Mouse (Mus musculus): Measurements from ENCODE around the gene Ldhb.
A peak's percentile ranks its signal among the peaks of the same experiment; 100 is the strongest.
"Not testable (repeated sequence)": the region's sequence is repeated elsewhere in the genome, so short reads cannot be mapped to it uniquely, and the experiment has no call there.

Gene Ldhb

GRCm38 (mm10) chr6:142507785-142508162, at the start of gene Ldhb:
Gene Ldhb, minus strand, starts transcription at chr6:142507957.
- peak; percentile 82 to 88 for DNase-seq (ENCODE audit: low spot score in 2 of 2)

GRCm38 (mm10) chr6:142555988-142556387, 48.2 kb upstream of the Ldhb start:
- DNase-seq (ENCODE audit: low spot score in 2 of 2): no peak

GRCm38 (mm10) chr6:142551482-142551881, 43.7 kb upstream of the Ldhb start:
- no peak for DNase-seq (ENCODE audit: low spot score in 2 of 2)

GRCm38 (mm10) chr6:142550871-142551270, 43.1 kb upstream of the Ldhb start:
- no peak for DNase-seq (ENCODE audit: low spot score in 2 of 2)

- no peak for DNase-seq (ENCODE audit: low spot score in 2 of 2)
Observed at GRCm38 (mm10) chr6:142548377-142548776, 40.6 kb upstream of the Ldhb start.

- DNase-seq (ENCODE audit: low spot score in 2 of 2): no peak
Observed at GRCm38 (mm10) chr6:142545132-142545531, 37.4 kb upstream of the Ldhb start.

GRCm38 (mm10) chr6:142543648-142544047, 35.9 kb upstream of the Ldhb start:
- DNase-seq (ENCODE audit: low spot score in 2 of 2): no peak

GRCm38 (mm10) chr6:142542800-142543175, 35.0 kb upstream of the Ldhb start:
- no peak for DNase-seq (ENCODE audit: low spot score in 2 of 2)

- DNase-seq (ENCODE audit: low spot score in 2 of 2): no peak
Observed at GRCm38 (mm10) chr6:142542082-142542799, 34.5 kb upstream of the Ldhb start.

GRCm38 (mm10) chr6:142540561-142541160, 32.9 kb upstream of the Ldhb start:
- DNase-seq (ENCODE audit: low spot score in 2 of 2): no peak

- DNase-seq (ENCODE audit: low spot score in 2 of 2): no peak
Observed at GRCm38 (mm10) chr6:142540131-142540530, 32.4 kb upstream of the Ldhb start.

- DNase-seq (ENCODE audit: low spot score in 2 of 2): no peak
Observed at GRCm38 (mm10) chr6:142538503-142538902, 30.7 kb upstream of the Ldhb start.

GRCm38 (mm10) chr6:142533412-142533811, 25.7 kb upstream of the Ldhb start:
- DNase-seq (ENCODE audit: low spot score in 2 of 2): no peak

GRCm38 (mm10) chr6:142532686-142533085, 24.9 kb upstream of the Ldhb start:
- no peak for DNase-seq (ENCODE audit: low spot score in 2 of 2)

- DNase-seq (ENCODE audit: low spot score in 2 of 2): no peak
Observed at GRCm38 (mm10) chr6:142532141-142532540, 24.4 kb upstream of the Ldhb start.

- DNase-seq (ENCODE audit: low spot score in 2 of 2): no peak
Observed at GRCm38 (mm10) chr6:142530378-142530777, 22.6 kb upstream of the Ldhb start.

GRCm38 (mm10) chr6:142529680-142530079, 21.9 kb upstream of the Ldhb start:
- no peak for DNase-seq (ENCODE audit: low spot score in 2 of 2)

- DNase-seq (ENCODE audit: low spot score in 2 of 2): no peak
Observed at GRCm38 (mm10) chr6:142527931-142528562, 20.3 kb upstream of the Ldhb start.

GRCm38 (mm10) chr6:142524635-142525308, 17.0 kb upstream of the Ldhb start:
- DNase-seq (ENCODE audit: low spot score in 2 of 2): peak; percentile 62 to 70

- no peak for DNase-seq (ENCODE audit: low spot score in 2 of 2)
Observed at GRCm38 (mm10) chr6:142521591-142522110, 13.9 kb upstream of the Ldhb start.

- DNase-seq (ENCODE audit: low spot score in 2 of 2): no peak
Observed at GRCm38 (mm10) chr6:142519110-142519509, 11.4 kb upstream of the Ldhb start.

- not testable (repeated sequence) for DNase-seq (ENCODE audit: low spot score in 2 of 2)
Observed at GRCm38 (mm10) chr6:142515379-142515778, 7.6 kb upstream of the Ldhb start.

All from frontal cortex, postnatal 25 days (tissue).